Mouse (Mus musculus): ENCODE results near the gene Snn. TPM values are rescaled to one million over a fixed set of nuclear protein-coding genes. Genes with fewer than 3 reads are reported as not detected.

The Snn gene
- total and polyA plus RNA-seq, 3 experiments = 0.10 to 4.6 (median 1.1) TPM

DNA sequence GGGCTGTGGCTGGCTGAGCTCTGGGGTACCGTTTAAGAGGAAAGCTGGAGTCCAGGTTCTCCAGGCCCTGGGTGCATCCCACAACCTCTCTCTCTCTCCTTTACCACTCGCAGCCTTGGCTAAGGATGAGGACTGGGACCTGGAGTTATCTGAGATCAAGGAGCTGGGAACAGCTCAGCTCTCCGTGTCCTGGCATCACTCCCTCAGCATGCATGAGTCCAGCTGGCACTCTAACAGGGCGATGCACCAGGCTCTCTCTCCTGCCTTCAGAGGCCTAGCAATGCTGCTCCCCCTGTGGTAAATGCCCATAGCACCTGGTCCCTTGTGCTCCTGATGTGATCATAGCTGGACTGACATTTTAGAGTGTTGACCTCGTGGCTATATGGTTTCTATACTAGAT is 10.4 kb downstream of the Snn start:
- H3K9me3 ChIP-seq (replicated peaks) = no peaks in the 10 kb centered on the region
- DNase-seq (ENCODE audit: low spot score) (no peak), ATAC-seq (ENCODE audit: extremely low read depth, insufficient number of reproducible peaks, low FRiP score, poor library complexity, severe bottlenecking) (no peak)
- H3K27me3 ChIP-seq (ENCODE audit: insufficient read depth, low read length) = peaks cover 32% of the 10 kb centered on the region
- TF ChIP-seq GATA1 (IDR thresholded peaks at IDR 0.05; ENCODE audit: borderline replicate concordance, low read length) (no peak), TAL1 (conservative IDR thresholded peaks at IDR 0.05; ENCODE audit: low read depth, low read length) (no peak), GATA2 (IDR thresholded peaks at IDR 0.05; ENCODE audit: borderline replicate concordance, low read depth, low read length) (no peak), CTCF (IDR thresholded peaks at IDR 0.05; ENCODE audit: low read depth, low read length) (no peak), POLR2AphosphoS5 (IDR thresholded peaks at IDR 0.05; ENCODE audit: insufficient replicate concordance, low read depth, low read length) (no peak)
- H3K4me3 ChIP-seq (ENCODE audit: low read depth, low read length) = no peak overlapping the region
- peaks cover 8% of the 10 kb centered on the region for H3K4me1 ChIP-seq (ENCODE audit: insufficient read depth, low read depth, low read length)
- H3K36me3 ChIP-seq (replicated peaks) = peaks cover 39% of the 10 kb centered on the region

DNA sequence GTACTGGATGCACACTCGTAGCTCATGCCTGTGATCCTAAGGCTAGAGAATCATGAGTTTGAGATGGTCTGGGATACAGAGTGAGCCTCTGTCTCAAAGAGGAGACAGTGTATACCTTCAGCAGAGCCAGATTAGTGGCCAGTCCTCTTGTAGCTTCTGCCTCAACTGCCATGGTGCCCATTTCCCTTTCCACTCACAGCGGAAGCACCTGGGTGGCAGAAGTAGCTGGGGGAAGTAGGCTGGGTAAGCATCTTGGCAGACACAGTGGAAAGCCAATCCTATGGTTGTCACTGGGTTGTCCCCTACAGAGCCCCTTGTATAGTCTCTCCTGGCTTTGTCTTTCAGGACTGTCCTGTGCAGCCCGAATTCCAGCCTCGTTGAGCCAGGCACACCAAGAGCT is 11.1 kb downstream of the Snn start:
- Histone ChIP-seq H3K9me3 (replicated peaks) (no peaks in the 10 kb centered on the region), H3K36me3 (replicated peaks) (peaks cover 46% of the 10 kb centered on the region), H3K27me3 (ENCODE audit: insufficient read depth, low read length) (peaks cover 25% of the 10 kb centered on the region), H3K4me1 (ENCODE audit: insufficient read depth, low read depth, low read length) (peaks cover 1% of the 10 kb centered on the region), H3K4me3 (ENCODE audit: low read depth, low read length) (no peak overlapping the region)
- TF ChIP-seq TAL1 (conservative IDR thresholded peaks at IDR 0.05; ENCODE audit: low read depth, low read length) (no peak), GATA1 (IDR thresholded peaks at IDR 0.05; ENCODE audit: borderline replicate concordance, low read length) (no peak), GATA2 (IDR thresholded peaks at IDR 0.05; ENCODE audit: borderline replicate concordance, low read depth, low read length) (no peak), POLR2AphosphoS5 (IDR thresholded peaks at IDR 0.05; ENCODE audit: insufficient replicate concordance, low read depth, low read length) (no peak), CTCF (IDR thresholded peaks at IDR 0.05; ENCODE audit: low read depth, low read length) (no peak)
- no peak for ATAC-seq (ENCODE audit: extremely low read depth, insufficient number of reproducible peaks, low FRiP score, poor library complexity, severe bottlenecking)
- DNase-seq (ENCODE audit: low spot score) = no peak

DNA sequence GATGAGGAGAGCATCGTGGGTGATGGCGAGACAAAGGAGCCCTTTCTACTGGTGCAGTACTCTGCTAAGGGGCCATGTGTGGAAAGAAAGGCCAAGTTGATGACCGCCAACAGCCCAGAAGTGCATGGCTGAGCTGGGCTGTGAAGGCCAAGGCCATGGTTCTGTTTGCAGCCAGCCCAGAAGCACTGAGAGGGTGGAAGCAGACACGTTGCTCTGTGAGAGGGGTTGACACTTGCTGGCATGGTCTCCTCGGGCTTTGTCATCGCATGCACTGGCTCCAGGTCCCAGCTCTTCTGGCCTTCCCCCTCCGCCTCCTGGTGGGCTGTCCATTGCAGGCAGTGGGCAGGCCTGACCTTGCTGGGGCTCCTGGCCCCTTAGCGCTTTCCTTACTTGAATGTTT is 11.7 kb downstream of the Snn start:
- DNase-seq (ENCODE audit: low spot score) (no peak), ATAC-seq (ENCODE audit: extremely low read depth, insufficient number of reproducible peaks, low FRiP score, poor library complexity, severe bottlenecking) (no peak)
- Histone ChIP-seq H3K9me3 (replicated peaks) (no peaks in the 10 kb centered on the region), H3K36me3 (replicated peaks) (peaks cover 51% of the 10 kb centered on the region), H3K27me3 (ENCODE audit: insufficient read depth, low read length) (peaks cover 21% of the 10 kb centered on the region), H3K4me1 (ENCODE audit: insufficient read depth, low read depth, low read length) (no peaks in the 10 kb centered on the region), H3K4me3 (ENCODE audit: low read depth, low read length) (no peak overlapping the region)
- TF ChIP-seq POLR2AphosphoS5 (IDR thresholded peaks at IDR 0.05; ENCODE audit: insufficient replicate concordance, low read depth, low read length) (no peak), GATA1 (IDR thresholded peaks at IDR 0.05; ENCODE audit: borderline replicate concordance, low read length) (no peak), TAL1 (conservative IDR thresholded peaks at IDR 0.05; ENCODE audit: low read depth, low read length) (no peak), GATA2 (IDR thresholded peaks at IDR 0.05; ENCODE audit: borderline replicate concordance, low read depth, low read length) (no peak)

DNA sequence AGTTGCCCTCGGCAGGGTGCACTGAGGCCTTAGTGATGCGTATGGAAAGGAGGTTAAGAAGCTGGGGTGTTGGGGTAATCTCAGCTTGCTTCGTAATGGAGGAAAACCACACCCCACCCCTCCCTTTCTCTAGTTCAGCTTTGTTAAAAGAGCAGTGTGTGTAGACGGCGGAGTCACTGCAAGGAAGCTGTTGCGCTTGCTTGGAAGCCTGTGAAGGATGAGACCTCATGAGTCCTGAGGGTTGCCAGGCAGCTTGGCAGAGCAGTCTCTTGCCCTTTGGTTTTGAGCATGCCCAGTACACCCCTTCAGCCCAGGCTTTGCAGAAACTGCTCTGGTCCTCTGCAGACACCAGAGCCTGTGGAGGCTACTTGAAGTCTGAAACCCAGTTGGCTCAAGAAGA is 12.3 kb downstream of the Snn start:
- no peaks in the 10 kb centered on the region for H3K4me1 ChIP-seq (ENCODE audit: insufficient read depth, low read depth, low read length)
- ATAC-seq (ENCODE audit: extremely low read depth, insufficient number of reproducible peaks, low FRiP score, poor library complexity, severe bottlenecking) = no peak
- no peak for TF ChIP-seq TAL1 (conservative IDR thresholded peaks at IDR 0.05; ENCODE audit: low read depth, low read length)

DNA sequence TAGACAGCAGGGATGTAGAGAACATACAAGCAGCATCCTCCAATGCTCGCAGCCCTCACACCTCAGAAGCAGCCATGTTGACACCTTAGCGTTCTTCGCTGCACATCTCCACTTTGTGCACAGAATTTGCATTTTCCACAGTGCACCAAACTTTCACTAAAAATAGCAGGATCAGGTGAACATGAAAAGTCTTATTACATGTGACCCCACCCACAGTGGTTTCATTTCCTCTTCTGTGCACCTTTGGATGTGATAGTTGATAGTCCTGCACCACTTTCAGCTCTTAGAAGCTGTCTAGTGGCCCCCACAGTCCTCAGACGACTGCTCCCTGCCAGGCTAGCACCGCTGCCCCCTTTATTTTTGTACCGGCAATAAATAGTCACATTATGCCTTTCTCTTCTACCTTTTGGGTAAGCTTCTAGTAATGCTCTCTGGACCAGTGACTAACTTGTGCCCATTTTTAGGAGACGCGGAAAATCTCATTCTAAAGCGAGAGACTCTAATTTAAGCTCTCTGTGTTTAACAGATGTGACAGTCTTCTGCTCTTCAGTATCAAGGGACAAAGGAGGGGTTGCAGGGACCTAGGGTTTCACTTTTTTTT is 17.0 kb downstream of the Snn start:
- ATAC-seq (ENCODE audit: extremely low read depth, insufficient number of reproducible peaks, low FRiP score, poor library complexity, severe bottlenecking) (no peak), DNase-seq (ENCODE audit: low spot score) (no peak)
- Histone ChIP-seq H3K4me3 (ENCODE audit: low read depth, low read length) (no peak overlapping the region), H3K4me1 (ENCODE audit: insufficient read depth, low read depth, low read length) (peaks cover 2% of the 10 kb centered on the region; the same call in 1 of the 2 replicates), H3K9me3 (replicated peaks) (no peaks in the 10 kb centered on the region), H3K27me3 (ENCODE audit: insufficient read depth, low read length) (no peaks in the 10 kb centered on the region), H3K36me3 (replicated peaks) (peaks cover 97% of the 10 kb centered on the region)
- TF ChIP-seq GATA1 (IDR thresholded peaks at IDR 0.05; ENCODE audit: borderline replicate concordance, low read length) (no peak), GATA2 (IDR thresholded peaks at IDR 0.05; ENCODE audit: borderline replicate concordance, low read depth, low read length) (no peak), CTCF (IDR thresholded peaks at IDR 0.05; ENCODE audit: low read depth, low read length) (no peak), POLR2AphosphoS5 (IDR thresholded peaks at IDR 0.05; ENCODE audit: insufficient replicate concordance, low read depth, low read length) (no peak), TAL1 (conservative IDR thresholded peaks at IDR 0.05; ENCODE audit: low read depth, low read length) (no peak)

More for the DNA sequence above, 12.3 kb downstream of the Snn start:
- Histone ChIP-seq H3K4me3 (ENCODE audit: low read depth, low read length) (no peak overlapping the region), H3K27me3 (ENCODE audit: insufficient read depth, low read length) (peaks cover 15% of the 10 kb centered on the region), H3K9me3 (replicated peaks) (no peaks in the 10 kb centered on the region), H3K36me3 (replicated peaks) (peaks cover 57% of the 10 kb centered on the region)
- DNase-seq (ENCODE audit: low spot score) = no peak

DNA sequence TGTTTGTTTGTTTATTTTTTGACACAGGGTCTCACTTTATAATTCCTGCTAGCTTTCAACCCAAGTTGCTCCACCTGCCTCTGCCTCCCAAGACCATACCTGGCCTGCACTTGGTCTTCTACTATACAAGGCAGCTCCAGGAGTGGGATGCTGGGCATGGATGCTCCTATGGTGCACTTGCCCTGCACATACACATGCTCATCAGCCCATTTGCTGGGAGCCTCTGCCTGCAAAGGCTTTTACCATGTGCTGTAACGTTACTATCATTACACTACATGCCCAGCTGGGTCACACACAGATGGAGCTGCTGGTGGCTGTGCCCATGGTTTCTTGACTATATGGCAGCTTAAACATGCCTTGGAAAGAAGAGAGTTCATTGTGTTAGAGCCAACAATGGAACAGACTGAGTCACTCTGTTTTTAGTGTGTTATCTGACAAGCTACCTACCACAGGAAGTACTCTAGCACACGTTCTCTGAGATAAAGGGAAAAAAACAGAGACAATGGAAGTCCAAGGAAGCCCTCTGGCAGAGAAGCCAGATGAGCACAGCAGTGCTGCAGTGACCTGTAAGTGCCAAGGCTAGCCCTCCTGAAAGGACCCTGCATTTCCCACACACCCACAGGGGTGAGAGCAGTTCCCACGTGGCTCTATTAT is 17.6 kb downstream of the Snn start:
- no peak for TF ChIP-seq GATA1 (IDR thresholded peaks at IDR 0.05; ENCODE audit: borderline replicate concordance, low read length)
- no peak for TF ChIP-seq POLR2AphosphoS5 (IDR thresholded peaks at IDR 0.05; ENCODE audit: insufficient replicate concordance, low read depth, low read length)
- TF ChIP-seq TAL1 (conservative IDR thresholded peaks at IDR 0.05; ENCODE audit: low read depth, low read length) = no peak
- TF ChIP-seq GATA2 (IDR thresholded peaks at IDR 0.05; ENCODE audit: borderline replicate concordance, low read depth, low read length) = no peak
- TF ChIP-seq CTCF (IDR thresholded peaks at IDR 0.05; ENCODE audit: low read depth, low read length) = no peak
- H3K27me3 ChIP-seq (ENCODE audit: insufficient read depth, low read length) = no peaks in the 10 kb centered on the region
- H3K4me3 ChIP-seq (ENCODE audit: low read depth, low read length) = no peak overlapping the region
- H3K4me1 ChIP-seq (ENCODE audit: insufficient read depth, low read depth, low read length) = peaks cover 2% of the 10 kb centered on the region; the same call in 1 of the 2 replicates
- no peaks in the 10 kb centered on the region for H3K9me3 ChIP-seq (replicated peaks)
- ATAC-seq (ENCODE audit: extremely low read depth, insufficient number of reproducible peaks, low FRiP score, poor library complexity, severe bottlenecking) = peak; percentile 28; the same call in 1 of the 2 replicates
- no peak for DNase-seq (ENCODE audit: low spot score)
- H3K36me3 ChIP-seq (replicated peaks) = peaks cover 97% of the 10 kb centered on the region
